Mouse (Mus musculus): ENCODE data around the gene Hist1h2br.
"Not testable (repeated sequence)": the region's sequence is repeated elsewhere in the genome, so short reads cannot be mapped to it uniquely, and the experiment has no call there.

Gene Hist1h2br

GRCm38 (mm10) chr13:21833461-21833860, at the start of gene Hist1h2br, which contains the start of gene Hist1h2ap:
Gene Hist1h2br (plus strand): TSS chr13:21833743.
Gene Hist1h2ap (minus strand): TSS chr13:21833507.
- not testable (repeated sequence) for DNase-seq (ENCODE audit: low read depth, low spot score)

- no peak for DNase-seq (ENCODE audit: low read depth, low spot score)
Measured at GRCm38 (mm10) chr13:21784311-21784710, 49.2 kb upstream of the Hist1h2br start.

DNA sequence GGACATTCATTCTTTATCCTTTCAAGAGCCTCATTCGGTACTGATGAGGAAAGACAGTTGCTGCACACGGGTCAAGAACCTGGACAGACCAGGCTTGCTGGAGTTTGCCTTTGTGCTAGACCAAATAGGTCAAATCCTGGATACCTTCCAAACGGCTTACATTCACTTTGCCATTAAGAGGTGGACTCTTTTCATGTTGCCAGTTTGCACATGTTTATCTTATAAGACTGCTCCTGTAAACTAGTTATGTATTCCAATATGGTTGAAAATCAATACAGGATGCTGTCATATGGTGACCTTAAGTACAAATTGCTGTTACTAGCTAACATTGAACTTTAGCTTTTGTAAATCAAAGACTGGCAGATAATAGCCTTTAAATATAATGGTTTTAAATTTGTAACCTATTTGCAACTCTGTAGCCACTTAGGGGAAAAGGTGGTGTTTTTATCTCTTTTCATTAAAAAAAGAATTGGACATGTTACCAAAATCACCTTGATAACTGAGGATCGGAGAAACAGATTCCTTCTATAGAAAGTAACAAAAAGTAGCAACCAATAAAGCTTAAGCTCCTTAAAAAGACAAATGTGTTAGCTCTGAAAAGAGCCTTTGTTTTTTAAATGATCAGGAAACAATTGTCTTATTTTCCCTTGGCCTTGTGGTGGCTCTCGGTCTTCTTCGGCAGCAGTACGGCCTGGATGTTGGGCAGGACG, 47.2 kb upstream of the Hist1h2br start:
- DNase-seq (ENCODE audit: low read depth, low spot score), result peak; percentile 72

GRCm38 (mm10) chr13:21786899-21787629, 46.5 kb upstream of the Hist1h2br start, which contains the start of the genes Hist1h2an and Hist1h2bp:
Gene Hist1h2an (minus strand): TSS chr13:21787218.
Gene Hist1h2bp (plus strand): TSS chr13:21787461.
- peak; percentile 99 for DNase-seq (ENCODE audit: low read depth, low spot score)

GRCm38 (mm10) chr13:21787760-21788593, 45.6 kb upstream of the Hist1h2br start:
- peak; percentile 70 for DNase-seq (ENCODE audit: low read depth, low spot score)

DNA sequence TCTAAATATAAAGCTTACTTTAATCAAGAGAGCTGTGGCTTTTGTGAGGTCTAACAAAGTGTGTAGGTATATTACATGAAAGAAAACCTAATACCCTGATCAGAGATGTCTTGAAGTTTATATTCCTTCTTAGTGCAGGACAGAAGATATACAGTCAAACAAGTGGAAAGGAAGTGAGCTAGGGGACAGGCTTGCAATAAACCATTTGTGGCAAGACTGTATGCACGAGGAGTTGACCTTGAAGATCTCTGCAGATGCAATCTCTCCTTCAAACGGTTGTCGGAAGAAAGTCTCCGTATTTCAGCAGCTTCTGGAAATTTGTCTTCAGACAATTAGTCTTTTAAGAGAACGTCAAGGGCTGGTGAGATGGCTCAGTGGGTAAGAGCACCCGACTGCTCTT, 43.6 kb upstream of the Hist1h2br start:
- DNase-seq (ENCODE audit: low read depth, low spot score), result peak; percentile 42

- peak; percentile 93 for DNase-seq (ENCODE audit: low read depth, low spot score)
Measured at GRCm38 (mm10) chr13:21790601-21791283, 42.8 kb upstream of the Hist1h2br start.

DNA sequence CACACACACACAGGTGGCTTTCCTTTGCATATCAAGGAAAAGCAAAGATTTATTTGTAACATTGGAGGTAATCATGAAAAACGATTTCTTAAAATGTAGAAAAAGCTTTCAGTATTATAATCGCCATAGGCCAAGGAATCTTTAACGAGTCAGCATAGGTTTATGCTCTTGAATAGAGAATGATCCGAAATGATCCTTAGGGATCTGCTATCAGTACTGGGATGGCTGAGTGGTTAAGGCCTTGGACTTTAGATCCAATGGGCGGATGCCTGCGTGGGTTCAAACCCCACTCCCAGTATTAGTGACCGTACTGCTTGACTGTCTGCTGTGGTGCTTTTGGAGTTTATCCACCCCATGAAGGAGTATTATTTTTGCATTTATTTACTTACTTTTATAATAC, 38.0 kb upstream of the Hist1h2br start:
- peak; percentile 71 for DNase-seq (ENCODE audit: low read depth, low spot score)

GRCm38 (mm10) chr13:21797163-21797562, 36.4 kb upstream of the Hist1h2br start:
- DNase-seq (ENCODE audit: low read depth, low spot score), result not testable (repeated sequence)

DNA sequence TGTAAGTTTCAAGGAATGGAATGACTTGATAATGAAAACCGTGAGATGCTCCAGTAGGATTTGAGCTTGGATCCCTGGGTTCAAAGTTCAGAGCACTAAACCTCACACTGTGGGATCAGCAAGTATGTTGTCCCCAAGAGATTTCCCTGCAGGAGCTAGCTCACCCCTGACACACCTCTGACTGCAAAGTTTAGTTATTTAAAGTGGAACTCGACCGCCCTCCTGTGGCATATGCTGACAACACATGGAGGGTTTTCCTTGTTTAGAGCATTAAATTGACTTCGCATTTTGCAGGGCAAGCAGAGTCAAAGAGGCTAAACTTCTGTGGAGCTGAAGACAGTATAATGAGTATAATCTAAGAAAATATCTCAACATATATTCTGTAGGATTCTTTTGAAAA, 30.5 kb upstream of the Hist1h2br start:
- DNase-seq (ENCODE audit: low read depth, low spot score), result not testable (repeated sequence)

- not testable (repeated sequence) for DNase-seq (ENCODE audit: low read depth, low spot score)
Measured at GRCm38 (mm10) chr13:21810073-21810472, 23.5 kb upstream of the Hist1h2br start, which contains the start of the genes Hist1h2bq and Hist1h2ao. Gene Hist1h2bq (minus strand): TSS chr13:21810197. Gene Hist1h2ao (plus strand): TSS chr13:21810465.

DNA sequence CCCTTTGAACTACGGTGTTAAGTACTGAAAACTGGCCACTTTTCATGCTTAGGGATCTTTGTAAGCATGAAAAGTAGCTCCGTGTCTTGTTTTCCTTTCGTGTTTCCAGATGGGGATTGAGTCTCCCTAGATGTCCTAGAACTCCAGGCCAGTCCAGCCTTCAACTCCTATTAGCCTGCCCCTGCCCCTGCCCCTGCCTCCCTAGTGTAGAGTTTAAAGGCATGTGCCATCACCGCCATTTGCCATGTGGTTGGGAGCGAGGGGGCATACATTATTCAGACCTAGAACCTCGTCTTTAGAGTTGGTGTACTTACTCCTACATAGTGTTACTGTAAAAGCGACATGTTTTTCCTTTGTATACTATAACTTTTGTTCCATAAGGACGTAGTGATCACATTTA, 22.5 kb upstream of the Hist1h2br start:
- not testable (repeated sequence) for DNase-seq (ENCODE audit: low read depth, low spot score)

- DNase-seq (ENCODE audit: low read depth, low spot score), result not testable (repeated sequence)
Measured at GRCm38 (mm10) chr13:21811539-21811938, 22.0 kb upstream of the Hist1h2br start, which contains the start of gene Hist1h4m. Gene Hist1h4m (plus strand): TSS chr13:21811746.

- not testable (repeated sequence) for DNase-seq (ENCODE audit: low read depth, low spot score)
Measured at GRCm38 (mm10) chr13:21812092-21812491, 21.5 kb upstream of the Hist1h2br start.

DNA sequence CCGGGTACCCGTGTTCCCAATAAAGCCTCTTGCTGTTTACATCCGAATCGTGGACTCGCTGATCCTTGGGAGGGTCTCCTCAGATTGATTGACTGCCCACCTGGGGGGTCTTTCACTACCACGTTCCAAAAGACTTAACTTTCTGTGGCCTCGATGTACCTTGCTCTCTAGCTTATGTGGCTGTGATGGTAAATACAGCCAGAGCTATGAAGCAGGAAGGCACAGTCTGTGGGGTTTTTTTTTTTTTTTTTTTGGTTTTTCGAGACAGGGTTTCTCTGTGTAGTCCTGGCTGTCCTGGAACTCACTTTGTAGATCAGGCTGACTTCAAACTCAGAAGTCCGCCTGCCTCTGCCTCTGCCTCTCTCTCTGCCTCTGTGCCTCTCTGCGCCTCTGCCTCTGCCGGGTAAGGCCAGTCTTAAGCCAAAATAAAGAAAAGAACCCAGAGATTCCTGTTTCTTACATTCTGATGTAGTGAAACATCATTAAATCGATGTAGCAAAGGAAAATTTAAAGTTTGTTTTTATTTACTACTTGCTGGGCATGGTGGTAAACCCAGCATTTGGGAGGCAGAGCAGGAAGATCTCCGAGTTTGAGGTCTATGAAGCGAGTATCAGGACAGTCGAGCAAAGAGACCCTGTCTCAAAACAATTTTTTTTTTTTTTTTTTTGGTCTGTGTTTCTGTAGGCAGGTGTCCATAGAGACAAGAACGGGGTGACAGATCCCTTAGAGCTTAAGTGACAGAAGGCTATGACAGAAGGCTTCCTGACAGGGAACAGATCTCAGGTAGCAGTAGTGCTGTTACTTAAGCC, 13.3 kb upstream of the Hist1h2br start:
- DNase-seq (ENCODE audit: low read depth, low spot score), result not testable (repeated sequence)

DNA sequence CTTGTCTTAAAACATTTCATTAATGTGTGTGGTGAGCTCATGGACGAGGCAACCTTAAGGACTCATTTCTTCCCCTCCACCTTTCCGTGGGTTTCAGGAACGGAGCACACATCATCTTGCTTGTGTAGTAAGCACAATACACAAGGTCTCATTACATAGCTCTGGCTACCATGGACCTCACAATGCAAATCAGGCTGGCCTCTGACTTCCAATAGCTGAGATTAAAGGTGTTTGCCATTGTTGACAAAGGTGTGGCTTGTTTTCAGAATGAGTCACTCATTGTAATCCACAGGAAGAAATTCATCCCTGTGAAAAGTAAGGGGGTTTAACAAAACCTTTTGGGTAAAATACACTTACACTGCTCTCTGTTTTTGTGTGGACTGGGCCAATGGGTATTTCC, 5.0 kb upstream of the Hist1h2br start:
- DNase-seq (ENCODE audit: low read depth, low spot score), result peak; percentile 82

DNA sequence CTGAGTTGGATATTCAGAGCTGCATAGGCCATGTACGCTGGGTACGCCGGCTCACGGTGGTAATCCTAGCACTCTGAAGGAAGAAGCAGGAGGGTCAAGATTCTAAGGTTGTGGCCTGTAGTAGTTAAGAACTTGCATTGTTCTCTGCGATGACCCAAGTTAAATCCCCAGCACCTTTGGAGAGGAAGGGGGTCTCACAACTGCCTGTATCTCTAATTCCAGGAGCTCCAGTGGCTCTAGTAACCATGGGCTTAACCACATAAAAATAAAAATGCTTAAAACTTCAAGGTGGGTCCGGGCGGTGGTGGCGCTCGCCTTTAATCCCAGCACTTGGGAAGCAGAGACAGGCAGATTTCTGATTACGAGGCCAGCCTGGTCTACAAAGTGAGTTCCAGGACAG, 3.2 kb upstream of the Hist1h2br start:
- no peak for DNase-seq (ENCODE audit: low read depth, low spot score)

DNA sequence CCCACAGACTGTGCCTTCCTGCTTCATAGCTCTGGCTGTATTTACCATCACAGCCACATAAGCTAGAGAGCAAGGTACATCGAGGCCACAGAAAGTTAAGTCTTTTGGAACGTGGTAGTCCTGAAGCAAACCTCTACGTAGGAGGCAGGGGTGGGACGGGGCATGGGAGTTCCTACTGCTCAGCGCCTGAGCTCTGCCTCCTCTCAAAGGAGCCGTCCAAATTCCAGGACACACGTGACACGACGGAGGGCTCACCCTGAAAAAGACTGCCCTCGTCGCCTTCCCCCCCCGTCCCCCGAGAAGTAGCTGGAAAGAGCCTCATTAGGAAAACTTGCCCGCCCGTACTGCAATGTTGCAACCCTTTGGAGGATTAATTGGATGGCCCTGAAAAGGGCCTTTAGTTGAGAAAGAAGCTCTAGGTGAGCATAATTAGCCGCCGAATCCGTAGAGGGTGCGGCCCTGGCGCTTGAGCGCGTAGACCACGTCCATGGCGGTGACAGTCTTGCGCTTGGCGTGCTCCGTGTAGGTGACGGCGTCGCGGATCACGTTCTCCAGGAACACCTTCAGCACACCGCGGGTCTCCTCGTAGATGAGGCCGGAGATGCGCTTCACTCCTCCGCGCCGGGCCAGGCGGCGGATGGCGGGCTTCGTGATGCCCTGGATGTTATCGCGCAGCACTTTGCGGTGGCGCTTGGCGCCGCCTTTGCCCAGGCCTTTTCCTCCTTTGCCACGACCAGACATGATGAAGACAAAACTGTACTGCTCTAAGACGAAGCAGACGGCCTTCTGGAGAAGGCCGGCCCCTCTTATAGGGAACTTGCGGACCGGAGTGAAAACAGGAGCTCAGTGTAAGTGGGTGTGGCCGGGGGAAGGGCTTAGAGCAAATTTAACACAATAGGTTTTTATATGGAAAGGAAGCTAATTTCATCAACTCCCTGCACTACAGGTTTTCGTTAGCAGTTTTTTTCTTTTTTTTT, 1.8 kb upstream of the Hist1h2br start, which contains the start of gene Hist1h4n:
Hist1h4n (minus strand) TSS at position 779 of the 977 bp plus-strand sequence.
- DNase-seq (ENCODE audit: low read depth, low spot score), result not testable (repeated sequence)

DNA sequence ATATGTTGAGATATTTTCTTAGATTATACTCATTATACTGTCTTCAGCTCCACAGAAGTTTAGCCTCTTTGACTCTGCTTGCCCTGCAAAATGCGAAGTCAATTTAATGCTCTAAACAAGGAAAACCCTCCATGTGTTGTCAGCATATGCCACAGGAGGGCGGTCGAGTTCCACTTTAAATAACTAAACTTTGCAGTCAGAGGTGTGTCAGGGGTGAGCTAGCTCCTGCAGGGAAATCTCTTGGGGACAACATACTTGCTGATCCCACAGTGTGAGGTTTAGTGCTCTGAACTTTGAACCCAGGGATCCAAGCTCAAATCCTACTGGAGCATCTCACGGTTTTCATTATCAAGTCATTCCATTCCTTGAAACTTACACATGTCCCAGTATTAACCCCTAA, 7.0 kb downstream of the Hist1h2br start:
- DNase-seq (ENCODE audit: low read depth, low spot score), result not testable (repeated sequence)

Measured in R1 (cell line).